Mouse (Mus musculus) stomach, embryonic 16.5 days (tissue): ENCODE results near the gene Polg2. TPM values are rescaled to one million over a fixed set of nuclear protein-coding genes. Genes with fewer than 3 reads are reported as not detected.

ENCODE experiments used
- ATAC-seq: fragments of 200-750 bp; cut with Nextera tagmentation; 2 replicates; pipeline ENCODE4 v1.8.0; 2017; ENCODE audit warnings: moderate number of reproducible peaks, moderate TSS enrichment; ENCODE audit not compliant: insufficient read depth, low FRiP score
- H3K27ac ChIP-seq: fragments of 300-500 bp; sonication (generic); 2 replicates; pipeline ENCODE4 v1.5.1; 2014; ENCODE audit warnings: low read length
- H3K27me3 ChIP-seq: fragments of 300-500 bp; sonication (generic); 2 replicates; pipeline ENCODE4 v1.6.1; 2014; ENCODE audit warnings: low read length, control low read depth, mixed read lengths; ENCODE audit not compliant: control insufficient read depth, insufficient read depth
- H3K36me3 ChIP-seq: fragments of 300-500 bp; sonication (generic); 2 replicates; pipeline ENCODE4 v1.6.1; 2014; ENCODE audit warnings: low read length; ENCODE audit not compliant: control insufficient read depth, insufficient read depth
- H3K4me1 ChIP-seq: fragments of 300-500 bp; sonication (generic); 2 replicates; pipeline ENCODE4 v1.6.1; 2014; ENCODE audit warnings: low read length, control low read depth, mixed read lengths; ENCODE audit not compliant: control insufficient read depth, insufficient read depth
- H3K4me2 ChIP-seq: fragments of 300-500 bp; sonication (generic); 2 replicates; pipeline ENCODE4 v1.6.1; 2014; ENCODE audit warnings: low read depth, low read length, mixed read lengths
- H3K4me3 ChIP-seq: fragments of 300-500 bp; sonication (generic); replicated peaks from 2 replicates; pipeline ENCODE4 v1.5.1; 2014; ENCODE audit warnings: mild to moderate bottlenecking, low read length
- H3K9ac ChIP-seq: fragments of 300-500 bp; sonication (generic); 2 replicates; pipeline ENCODE4 v1.6.1; 2014; ENCODE audit warnings: low read length
- H3K9me3 ChIP-seq: fragments of 300-500 bp; sonication (generic); replicated peaks from 2 replicates; pipeline ENCODE4 v1.6.1; 2016; ENCODE audit warnings: low read length, control low read depth; ENCODE audit not compliant: control insufficient read depth
- WGBS: fragments of 180-500 bp; shearing (Covaris S2); extraction: QIAGEN DNeasy Blood & Tissue Kit; methylation state at CpG from one replicate; pipeline ENCODE4 v1.1.7; 2014; 5-methylcytosine and 5-hydroxymethylcytosine counted together
- polyA plus RNA-seq: library from polyadenylated mRNA; unstranded; fragments of >200 nt; fragmentation: Nextera tagmentation; extraction: Ambion mirVana; gene quantifications from 2 replicates; pipeline ENCODE4 v1.2.1, GENCODE M21; 2015

The Polg2 gene
- 10.5 and 11.7 TPM in 2 replicates for polyA plus RNA-seq

GRCm38 (mm10) chr11:106779388-106780088 lies at the start of gene Polg2:
TSS of gene Polg2 (minus strand) at chr11:106779537.
- ATAC-seq = peak; percentile 99
- Histone ChIP-seq H3K4me3 (peak within 1 kb of the TSS; percentile 73), H3K9me3 (no peaks in the 10 kb centered on the region), H3K36me3 (peaks cover 16% of the 10 kb centered on the region), H3K27ac (peak within 1 kb of the TSS; percentile 96), H3K9ac (peak within 1 kb of the TSS; percentile 91), H3K4me1 (peaks cover 10% of the 10 kb centered on the region), H3K27me3 (no peaks in the 10 kb centered on the region), H3K4me2 (peak within 1 kb of the TSS; percentile 69)
- under 1% methylated on average over 30 of the region's 30 CpGs for WGBS

GRCm38 (mm10) chr11:106828079-106828478 lies 48.7 kb upstream of the Polg2 start:
- Histone ChIP-seq H3K27ac (no peak overlapping the region), H3K9me3 (no peaks in the 10 kb centered on the region), H3K36me3 (peaks cover 3% of the 10 kb centered on the region; the same call in 1 of the 2 replicates), H3K4me1 (no peaks in the 10 kb centered on the region), H3K27me3 (no peaks in the 10 kb centered on the region), H3K9ac (no peak overlapping the region), H3K4me2 (no peak overlapping the region), H3K4me3 (no peak overlapping the region)
- WGBS = 94% methylated on average over 7 of the region's 7 CpGs
- ATAC-seq = no peak

- H3K4me2 ChIP-seq = no peak overlapping the region
- H3K4me1 ChIP-seq = no peaks in the 10 kb centered on the region
- no peak overlapping the region for H3K9ac ChIP-seq
- no peaks in the 10 kb centered on the region for H3K9me3 ChIP-seq
- no peak overlapping the region for H3K27ac ChIP-seq
- no peaks in the 10 kb centered on the region for H3K36me3 ChIP-seq
- WGBS = 87% methylated on average over 10 of the region's 10 CpGs
- H3K27me3 ChIP-seq = no peaks in the 10 kb centered on the region
- ATAC-seq = no peak
- H3K4me3 ChIP-seq = no peak overlapping the region
Observed at GRCm38 (mm10) chr11:106824403-106824802, 45.1 kb upstream of the Polg2 start.

- H3K27ac ChIP-seq = no peak overlapping the region
- H3K9ac ChIP-seq = no peak overlapping the region
- no peak overlapping the region for H3K4me3 ChIP-seq
- no peaks in the 10 kb centered on the region for H3K9me3 ChIP-seq
- no peaks in the 10 kb centered on the region for H3K27me3 ChIP-seq
- ATAC-seq = no peak
- H3K4me1 ChIP-seq = no peaks in the 10 kb centered on the region
- WGBS = 89% methylated on average over 8 of the region's 8 CpGs
- H3K4me2 ChIP-seq = no peak overlapping the region
- H3K36me3 ChIP-seq = no peaks in the 10 kb centered on the region
Observed at GRCm38 (mm10) chr11:106823741-106824140, 44.4 kb upstream of the Polg2 start.

- Histone ChIP-seq H3K4me1 (no peaks in the 10 kb centered on the region), H3K27me3 (no peaks in the 10 kb centered on the region), H3K4me3 (no peak overlapping the region), H3K36me3 (no peaks in the 10 kb centered on the region), H3K4me2 (no peak overlapping the region), H3K27ac (no peak overlapping the region), H3K9ac (no peak overlapping the region), H3K9me3 (no peaks in the 10 kb centered on the region)
- WGBS = 82% methylated on average over 5 of the region's 5 CpGs
- ATAC-seq = no peak
Observed at GRCm38 (mm10) chr11:106822911-106823310, 43.6 kb upstream of the Polg2 start.

- ATAC-seq = no peak
Observed at GRCm38 (mm10) chr11:106822491-106822890, 43.2 kb upstream of the Polg2 start.

GRCm38 (mm10) chr11:106821397-106821796 lies 42.1 kb upstream of the Polg2 start:
- no peaks in the 10 kb centered on the region for H3K4me1 ChIP-seq
- ATAC-seq = no peak
- 0 out of 2 replicates have a peak, but pooled peaks cover 3% of the 10 kb centered on the region for H3K36me3 ChIP-seq
- no peak overlapping the region for H3K27ac ChIP-seq
- H3K4me3 ChIP-seq = no peak overlapping the region
- WGBS = 81% methylated on average over 6 of the region's 6 CpGs
- H3K4me2 ChIP-seq = no peak overlapping the region
- H3K9me3 ChIP-seq = no peaks in the 10 kb centered on the region
- no peaks in the 10 kb centered on the region for H3K27me3 ChIP-seq
- no peak overlapping the region for H3K9ac ChIP-seq

More at GRCm38 (mm10) chr11:106822491-106822890, 43.2 kb upstream of the Polg2 start:
- H3K27ac ChIP-seq = no peak overlapping the region
- no peaks in the 10 kb centered on the region for H3K27me3 ChIP-seq
- H3K4me2 ChIP-seq = no peak overlapping the region
- no peak overlapping the region for H3K4me3 ChIP-seq
- H3K4me1 ChIP-seq = no peaks in the 10 kb centered on the region
- WGBS = 88% methylated on average over 8 of the region's 8 CpGs
- H3K9ac ChIP-seq = no peak overlapping the region
- no peaks in the 10 kb centered on the region for H3K9me3 ChIP-seq
- H3K36me3 ChIP-seq = no peaks in the 10 kb centered on the region

- Histone ChIP-seq H3K9ac (no peak overlapping the region), H3K4me1 (no peaks in the 10 kb centered on the region), H3K27ac (no peak overlapping the region), H3K36me3 (0 out of 2 replicates have a peak, but pooled peaks cover 3% of the 10 kb centered on the region), H3K9me3 (no peaks in the 10 kb centered on the region), H3K4me2 (no peak overlapping the region), H3K27me3 (no peaks in the 10 kb centered on the region), H3K4me3 (no peak overlapping the region)
- ATAC-seq = no peak
- 53% methylated on average over 4 of the region's 4 CpGs for WGBS
Observed at GRCm38 (mm10) chr11:106820972-106821371, 41.6 kb upstream of the Polg2 start.

GRCm38 (mm10) chr11:106820252-106820651 lies 40.9 kb upstream of the Polg2 start:
- no peaks in the 10 kb centered on the region for H3K4me1 ChIP-seq
- no peaks in the 10 kb centered on the region for H3K27me3 ChIP-seq
- H3K9ac ChIP-seq = no peak overlapping the region
- H3K4me3 ChIP-seq = no peak overlapping the region
- no peak for ATAC-seq
- H3K27ac ChIP-seq = no peak overlapping the region
- H3K9me3 ChIP-seq = no peaks in the 10 kb centered on the region
- 85% methylated on average over 6 of the region's 6 CpGs for WGBS
- no peak overlapping the region for H3K4me2 ChIP-seq
- 0 out of 2 replicates have a peak, but pooled peaks cover 3% of the 10 kb centered on the region for H3K36me3 ChIP-seq
